Mouse (Mus musculus) cerebellum, adult 2 months (tissue): ENCODE measurements at regions not wholly inside any gene's neighbourhood (a gene's known extent, or its start where the extent isn't known, plus 50 kb on each side); places are given as distances from the start of the nearest gene placed in this dataset.

Experiments
- DNase-seq, 2 experiments: peaks; one replicate each; pipeline ENCODE4 v3.0.0; 2021
- H3K27ac ChIP-seq: fragments of 200-500 bp; 2 replicates; pipeline ENCODE4 v1.5.1; 2012; ENCODE audit warnings: low read length, control low read depth, inconsistent platforms; ENCODE audit not compliant: insufficient read depth
- H3K27me3 ChIP-seq: fragments of 200-500 bp; 2 replicates; pipeline ENCODE4 v1.6.1; 2012; ENCODE audit warnings: inconsistent platforms, mild to moderate bottlenecking, low read length, moderate library complexity; ENCODE audit not compliant: control insufficient read depth, insufficient read depth
- H3K4me1 ChIP-seq: fragments of 200-500 bp; 2 replicates; pipeline ENCODE4 v1.6.1; 2011; ENCODE audit warnings: low read length; ENCODE audit not compliant: control insufficient read depth, insufficient read depth
- H3K4me3 ChIP-seq: fragments of 200-500 bp; replicated peaks from 2 replicates; pipeline ENCODE3; 2011; ENCODE audit warnings: mild to moderate bottlenecking, low read depth, low read length, control low read depth; ENCODE audit not compliant: insufficient read depth
- CTCF ChIP-seq: fragments of 200-500 bp; IDR thresholded peaks from 2 replicates; pipeline ENCODE4 v1.5.1; 2011; ENCODE audit warnings: low read depth, mild to moderate bottlenecking, control low read depth, low read length, moderate library complexity, borderline replicate concordance; ENCODE audit not compliant: insufficient read depth
- POLR2A ChIP-seq: fragments of 200-500 bp; IDR thresholded peaks from 2 replicates; pipeline ENCODE4 v1.6.1; 2011; ENCODE audit warnings: low read length, control low read depth, borderline replicate concordance; ENCODE audit not compliant: insufficient read depth
- WGBS: fragments of 180-500 bp; shearing (Covaris S2); methylation state at CpG from one replicate; pipeline ENCODE4 v1.1.7; 2018; 5-methylcytosine and 5-hydroxymethylcytosine counted together

DNA sequence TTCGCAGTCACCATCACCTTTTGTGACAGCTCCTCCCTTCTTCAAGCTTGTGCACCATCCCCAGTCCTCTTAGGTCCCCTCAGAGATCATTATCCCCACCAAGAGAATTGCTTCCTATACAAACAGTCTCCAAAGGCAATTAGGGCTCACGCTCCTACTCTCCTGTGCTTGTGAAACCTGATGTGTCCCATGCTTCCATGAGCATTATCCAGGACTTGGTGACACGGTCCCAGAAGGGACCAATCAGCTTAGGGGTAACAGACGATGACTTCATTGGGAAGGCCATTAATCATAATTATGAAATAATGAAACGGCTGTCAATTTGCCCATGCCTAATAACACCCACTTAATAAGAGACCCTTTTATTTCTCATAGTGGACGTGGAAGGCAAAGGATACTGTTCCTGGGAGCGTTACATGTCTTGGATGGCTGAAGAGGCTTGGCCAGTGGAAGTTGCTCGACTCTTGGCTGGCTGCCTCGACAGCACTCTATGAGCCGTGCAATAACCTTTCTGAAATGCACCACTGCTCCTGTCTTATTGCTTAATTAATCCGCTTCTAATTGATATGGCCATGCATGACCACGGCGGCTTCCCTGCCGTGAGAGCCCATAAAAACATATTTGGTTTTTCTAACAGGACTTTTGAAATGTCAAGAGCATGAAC is 207.4 kb upstream of the Tox3 start:
- no peak for DNase-seq
- Histone ChIP-seq H3K27me3 (no peaks in the 10 kb centered on the region), H3K27ac (no peak overlapping the region), H3K4me1 (no peaks in the 10 kb centered on the region), H3K4me3 (no peak overlapping the region)
- TF ChIP-seq CTCF = no peak
- no peak for TF ChIP-seq POLR2A
- 15% methylated on average over 14 of the region's 14 CpGs for WGBS

- 84% methylated on average over 3 of the region's 3 CpGs for WGBS
- H3K27ac ChIP-seq = no peak overlapping the region
- DNase-seq = no peak
- TF ChIP-seq POLR2A (no peak), CTCF (no peak)
- H3K27me3 ChIP-seq = no peaks in the 10 kb centered on the region
- no peaks in the 10 kb centered on the region for H3K4me1 ChIP-seq
- H3K4me3 ChIP-seq = no peak overlapping the region
Observed at GRCm38 (mm10) chr8:90547276-90547675, 199.1 kb upstream of the Tox3 start.

DNA sequence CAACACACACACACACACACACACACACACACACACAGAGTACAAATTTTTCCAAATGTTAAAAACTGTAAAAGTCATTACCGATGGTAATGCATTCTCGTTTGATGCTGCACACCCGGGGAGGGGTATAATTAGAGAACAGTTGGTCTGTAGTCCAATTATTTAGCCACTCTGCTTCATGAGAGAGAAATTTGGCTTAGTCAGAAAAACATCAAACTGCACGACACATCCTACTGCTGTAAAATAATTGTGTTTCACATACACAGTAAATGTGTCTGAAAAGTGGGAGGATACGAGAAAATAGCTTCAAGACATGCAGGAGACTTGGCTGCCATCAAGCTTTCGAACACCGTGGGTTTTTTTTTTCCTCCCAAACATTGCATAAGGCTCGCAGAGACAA is 194.5 kb upstream of the Tox3 start:
- no peaks in the 10 kb centered on the region for H3K4me1 ChIP-seq
- DNase-seq = no peak
- TF ChIP-seq CTCF = no peak
- no peak for TF ChIP-seq POLR2A
- H3K4me3 ChIP-seq = no peak overlapping the region
- WGBS = 26% methylated on average over 8 of the region's 8 CpGs
- H3K27ac ChIP-seq = no peak overlapping the region
- no peaks in the 10 kb centered on the region; the same call in 1 of the 2 replicates for H3K27me3 ChIP-seq

- DNase-seq = no peak
- Histone ChIP-seq H3K27me3 (no peaks in the 10 kb centered on the region), H3K27ac (no peak overlapping the region), H3K4me1 (no peaks in the 10 kb centered on the region), H3K4me3 (no peak overlapping the region)
- WGBS = 18% methylated on average over 4 of the region's 4 CpGs
- TF ChIP-seq CTCF = no peak
- no peak for TF ChIP-seq POLR2A
Observed at GRCm38 (mm10) chr8:90536196-90536640, 188.1 kb upstream of the Tox3 start.

DNA sequence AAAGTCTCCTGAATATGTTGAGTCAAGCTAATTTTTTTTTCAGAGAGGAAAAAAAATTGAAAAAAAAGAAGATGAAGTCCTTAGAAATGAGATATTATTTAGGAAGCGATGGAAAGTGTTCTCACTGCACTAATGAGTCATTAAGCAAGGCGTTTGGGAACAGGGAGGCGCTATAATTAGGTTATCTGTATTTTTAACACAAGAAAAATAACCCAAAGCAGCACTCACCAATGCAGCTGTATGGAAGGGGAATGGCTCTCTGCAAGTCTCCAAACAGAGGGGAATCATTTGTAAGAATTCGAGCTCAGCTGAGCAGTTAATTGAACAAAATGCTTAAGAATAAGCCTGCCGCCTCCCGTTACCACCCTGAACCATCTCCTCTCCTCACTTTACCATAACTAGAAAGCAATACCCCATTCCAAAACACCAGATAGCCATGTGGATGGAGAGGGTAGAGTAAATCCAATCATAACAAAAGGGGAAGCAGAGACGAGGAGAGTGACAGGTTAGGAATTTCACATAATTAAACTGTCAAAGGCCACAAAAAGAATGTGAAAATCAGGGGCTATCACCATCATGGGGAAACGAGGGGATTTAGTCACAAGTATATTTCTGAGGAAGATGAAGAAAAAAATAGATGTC is 187.5 kb upstream of the Tox3 start:
- TF ChIP-seq CTCF (no peak), POLR2A (no peak)
- no peaks in the 10 kb centered on the region for H3K4me1 ChIP-seq
- H3K27me3 ChIP-seq = no peaks in the 10 kb centered on the region
- no peak for DNase-seq
- 56% methylated on average over 8 of the region's 8 CpGs for WGBS
- no peak overlapping the region for H3K27ac ChIP-seq
- no peak overlapping the region for H3K4me3 ChIP-seq

- H3K4me1 ChIP-seq = no peaks in the 10 kb centered on the region
- H3K27ac ChIP-seq = no peak overlapping the region
- 34% methylated on average over 8 of the region's 8 CpGs for WGBS
- no peak overlapping the region for H3K4me3 ChIP-seq
- no peak for TF ChIP-seq CTCF
- H3K27me3 ChIP-seq = no peaks in the 10 kb centered on the region
- no peak for DNase-seq
Observed at GRCm38 (mm10) chr8:90521393-90521792, 173.2 kb upstream of the Tox3 start.

DNA sequence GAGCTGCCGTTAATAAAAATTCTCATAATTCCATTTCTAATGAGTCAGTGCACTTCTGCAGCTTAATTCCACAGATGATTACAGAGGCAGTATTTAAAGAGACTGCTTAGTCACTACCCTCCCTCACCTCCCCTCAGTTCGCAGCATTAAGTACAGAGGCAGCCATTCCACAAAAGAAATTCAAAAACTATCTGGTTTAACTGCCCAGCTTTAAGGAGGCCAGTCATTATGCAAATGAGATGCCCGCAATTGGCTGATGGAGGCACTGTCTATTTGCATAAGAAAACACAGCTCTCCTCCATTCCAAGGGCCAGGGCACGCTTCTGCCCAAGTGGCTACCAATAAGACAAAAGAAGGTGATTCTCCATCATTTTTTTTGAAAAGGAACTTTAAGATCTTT is 172.0 kb upstream of the Tox3 start:
- no peak for DNase-seq
- Histone ChIP-seq H3K27ac (no peak overlapping the region), H3K4me3 (no peak overlapping the region), H3K27me3 (no peaks in the 10 kb centered on the region), H3K4me1 (no peaks in the 10 kb centered on the region)
- TF ChIP-seq CTCF (no peak), POLR2A (no peak)
- 16% methylated on average over 4 of the region's 4 CpGs for WGBS

DNA sequence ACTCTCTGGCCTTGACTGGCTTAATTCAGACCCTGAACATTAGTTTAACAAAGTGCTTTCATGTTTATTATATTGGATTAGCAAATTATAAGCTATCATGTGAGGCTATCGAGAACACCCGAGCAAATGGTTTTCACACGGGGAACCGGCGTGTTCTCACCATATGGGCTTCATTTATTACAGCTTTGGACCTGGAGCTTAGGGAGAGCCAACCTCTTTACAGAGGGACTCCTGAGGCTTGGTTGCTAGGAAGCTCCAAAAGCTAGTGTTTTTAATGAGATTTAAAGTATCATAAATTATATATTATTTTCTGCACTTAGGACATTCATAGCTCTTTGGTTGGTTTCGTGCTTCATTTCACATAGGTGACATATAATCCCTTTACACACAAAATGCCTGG is 171.4 kb upstream of the Tox3 start:
- H3K4me3 ChIP-seq = no peak overlapping the region
- no peak for DNase-seq
- TF ChIP-seq CTCF (no peak), POLR2A (no peak)
- no peak overlapping the region for H3K27ac ChIP-seq
- no peaks in the 10 kb centered on the region for H3K4me1 ChIP-seq
- 43% methylated on average over 6 of the region's 6 CpGs for WGBS
- no peaks in the 10 kb centered on the region for H3K27me3 ChIP-seq
